Mouse (Mus musculus): ENCODE measurements around the gene Ppt2. TPM values are rescaled to one million over a fixed set of nuclear protein-coding genes. Genes with fewer than 3 reads are reported as not detected.

The Ppt2 gene
- total RNA-seq, 4 experiments from 2014 or later: 59.2 to 70.5 (median 64.3) TPM

GRCm38 (mm10) chr17:34655581-34655991 is 27.3 kb upstream of the Ppt2 start:
- DNase-seq: peak; percentile 87

DNA sequence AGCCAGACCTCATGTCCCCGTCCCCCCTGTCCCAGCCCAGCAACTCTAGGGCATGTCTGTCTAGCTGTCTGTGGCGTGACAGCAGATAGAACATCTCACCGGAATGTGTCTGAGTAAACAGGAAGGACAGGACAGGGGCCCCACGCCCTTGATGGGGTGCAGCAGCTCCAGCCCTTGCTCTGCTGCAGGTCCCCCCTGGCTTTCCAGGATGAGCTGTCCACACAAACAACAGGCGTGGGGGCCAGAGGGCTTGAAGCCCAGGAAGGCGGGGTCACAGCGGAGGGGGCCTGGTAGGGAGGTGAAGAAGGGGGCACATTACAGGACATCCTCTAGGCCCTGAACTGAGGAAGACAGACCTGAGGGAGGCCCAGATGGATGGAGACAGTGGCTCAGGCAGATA is 26.9 kb upstream of the Ppt2 start:
- peak; percentile 77 for DNase-seq

DNA sequence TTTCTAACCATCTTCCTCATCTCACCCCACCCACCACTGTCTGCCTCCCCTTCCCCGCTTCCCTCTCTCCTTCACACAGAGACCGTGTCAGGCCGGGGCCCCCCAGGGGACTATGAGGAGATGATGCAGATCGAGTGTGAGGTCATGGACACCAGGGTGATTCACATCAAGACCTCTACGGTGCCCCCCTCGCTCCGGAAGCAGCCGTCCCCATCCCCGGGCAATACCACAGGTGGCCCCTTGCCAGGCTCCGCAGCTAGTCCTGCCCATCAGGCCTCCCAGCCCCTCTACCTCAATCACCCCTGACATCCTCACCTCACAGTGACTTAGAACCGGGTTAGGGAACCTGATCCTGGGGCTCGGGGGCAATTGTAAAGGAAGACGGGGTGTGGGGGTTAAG is 26.1 kb upstream of the Ppt2 start:
- no peak for DNase-seq

DNA sequence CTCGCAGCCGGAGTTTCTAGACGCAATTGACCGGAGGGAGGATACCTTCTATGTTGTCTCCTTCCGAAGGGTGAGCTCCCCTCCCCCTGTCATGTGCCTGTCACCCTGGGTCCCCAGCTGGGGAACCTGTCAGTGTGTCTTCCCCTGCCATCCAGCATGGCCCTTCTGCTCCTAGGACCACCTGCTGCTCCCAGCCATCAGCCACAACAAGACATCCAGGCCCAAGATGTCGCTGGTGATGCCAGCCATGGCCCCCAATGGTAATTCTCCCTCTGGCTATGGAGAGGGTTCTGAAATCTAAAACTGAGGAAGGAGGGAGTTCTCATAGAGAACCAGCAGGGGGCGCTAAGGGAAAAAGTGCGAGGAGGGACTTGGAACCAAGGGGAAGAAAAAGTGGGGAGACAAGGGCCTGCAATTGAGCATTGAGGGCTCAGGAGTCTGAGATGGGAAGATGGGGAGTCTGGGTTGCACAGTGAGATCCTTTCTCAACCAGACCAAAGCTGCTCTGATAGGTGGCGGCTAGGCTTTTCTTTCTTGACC is 25.5 kb upstream of the Ppt2 start:
- DNase-seq: no peak

DNA sequence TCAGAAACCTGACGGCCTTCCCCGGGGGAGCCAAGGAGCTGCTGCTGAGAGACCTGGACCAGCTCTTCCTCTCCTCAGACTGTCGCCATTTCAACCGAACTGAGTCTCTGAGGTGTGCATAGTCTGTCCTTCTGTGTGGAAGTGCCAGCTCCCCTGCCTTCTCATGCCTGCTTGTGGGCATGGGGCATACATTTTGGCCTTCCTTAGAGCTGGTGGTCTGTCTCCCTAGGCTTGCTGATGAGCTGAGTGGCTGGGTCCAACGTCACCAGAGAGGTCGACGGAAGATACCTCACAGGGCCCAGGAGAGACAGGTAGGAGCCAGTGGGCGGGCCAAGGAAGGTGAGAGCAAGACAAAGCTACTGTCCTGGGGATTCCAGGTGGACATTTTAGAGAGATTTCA is 24.7 kb upstream of the Ppt2 start:
- no peak for DNase-seq

DNA sequence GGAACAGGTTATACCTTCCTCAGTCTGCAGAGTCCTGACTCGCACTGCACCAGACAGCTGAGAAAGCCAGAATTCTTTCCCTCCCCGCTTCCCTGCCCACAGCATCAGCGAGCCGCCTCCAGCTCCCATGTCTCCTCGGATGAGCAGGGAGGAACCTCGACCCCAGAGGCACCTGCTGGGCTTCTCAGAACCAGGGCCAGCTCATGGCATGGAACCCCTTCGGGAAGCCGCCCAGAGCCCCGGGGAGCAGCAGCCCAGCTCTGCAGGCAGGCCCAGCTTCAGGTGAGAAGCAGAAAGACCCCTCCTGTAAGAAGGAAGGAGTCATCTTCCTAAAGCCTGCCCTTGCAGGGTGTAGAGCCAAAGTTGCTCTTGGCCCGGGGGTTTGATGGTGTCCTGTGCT is 24.2 kb upstream of the Ppt2 start:
- DNase-seq: no peak

GRCm38 (mm10) chr17:34651507-34652221 is 23.4 kb upstream of the Ppt2 start:
- no peak for DNase-seq

DNA sequence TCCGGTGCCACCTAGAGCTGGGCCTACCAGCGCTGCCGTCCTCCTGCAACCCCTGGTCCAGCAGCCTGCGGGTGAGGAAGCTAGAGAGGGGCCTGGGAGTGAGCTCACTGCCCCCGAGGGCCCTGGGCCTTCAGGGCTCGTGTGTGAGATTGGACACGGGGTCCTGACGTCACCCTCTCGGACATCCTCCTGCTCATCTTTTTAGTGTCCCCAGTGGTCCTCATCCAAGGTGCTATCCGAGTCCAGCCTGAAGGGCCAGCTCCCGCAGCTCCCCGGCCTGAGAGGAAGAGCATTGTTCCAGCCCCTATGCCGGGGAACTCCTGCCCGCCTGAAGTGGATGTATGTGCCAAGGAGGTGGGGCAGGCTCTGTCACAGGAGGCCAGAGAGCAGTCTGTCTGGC is 22.5 kb upstream of the Ppt2 start:
- DNase-seq: no peak

GRCm38 (mm10) chr17:34649106-34649864 is 21.0 kb upstream of the Ppt2 start:
- no peak for DNase-seq

- no peak for DNase-seq
Measured at GRCm38 (mm10) chr17:34648141-34648890, 20.0 kb upstream of the Ppt2 start.

DNA sequence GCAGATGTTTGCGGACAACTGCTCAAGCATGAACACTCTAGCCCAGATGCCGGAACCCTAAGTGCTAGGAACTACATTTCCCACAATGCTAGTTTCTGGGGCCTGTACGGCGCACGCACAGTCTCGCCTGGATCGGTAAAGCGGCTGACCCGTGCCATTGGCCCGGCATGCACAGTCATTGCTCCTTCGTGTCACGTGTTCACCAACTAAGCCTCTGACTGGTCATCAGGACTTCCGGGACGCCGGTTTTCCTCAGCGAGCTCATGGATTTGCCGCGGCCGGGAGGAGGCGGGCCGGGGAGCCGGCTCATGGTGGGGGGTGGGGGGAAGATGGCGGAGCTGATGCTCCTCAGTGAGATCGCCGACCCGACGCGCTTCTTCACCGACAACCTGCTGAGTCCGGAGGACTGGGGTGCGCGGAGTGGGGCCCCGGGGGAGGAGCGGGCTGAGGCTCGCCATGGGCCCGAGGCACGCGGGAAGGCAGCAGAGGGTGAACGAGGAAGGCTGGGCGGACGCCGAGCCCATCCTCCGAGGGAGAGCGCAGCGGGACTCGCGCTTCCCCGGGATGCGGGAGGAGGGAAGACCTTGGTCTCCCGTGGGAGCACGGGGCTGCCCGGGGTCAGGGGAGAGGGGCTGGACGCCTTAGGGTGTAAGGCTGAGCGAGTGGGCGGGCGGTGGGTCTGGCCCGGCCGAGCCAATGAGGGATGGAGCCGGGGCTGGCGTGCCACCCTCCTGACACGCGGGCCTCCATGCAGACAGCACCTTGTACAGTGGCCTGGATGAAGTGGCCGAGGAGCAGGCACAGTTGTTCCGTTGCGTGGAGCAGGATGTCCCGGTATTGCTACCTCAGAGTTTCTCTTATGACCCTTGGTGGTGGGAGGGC is 18.8 kb upstream of the Ppt2 start, which contains the start of gene Atf6b:
Gene Atf6b, plus strand, starts transcription at position 241 of the 882 bp plus-strand sequence.
- peak; percentile 98 for DNase-seq

DNA sequence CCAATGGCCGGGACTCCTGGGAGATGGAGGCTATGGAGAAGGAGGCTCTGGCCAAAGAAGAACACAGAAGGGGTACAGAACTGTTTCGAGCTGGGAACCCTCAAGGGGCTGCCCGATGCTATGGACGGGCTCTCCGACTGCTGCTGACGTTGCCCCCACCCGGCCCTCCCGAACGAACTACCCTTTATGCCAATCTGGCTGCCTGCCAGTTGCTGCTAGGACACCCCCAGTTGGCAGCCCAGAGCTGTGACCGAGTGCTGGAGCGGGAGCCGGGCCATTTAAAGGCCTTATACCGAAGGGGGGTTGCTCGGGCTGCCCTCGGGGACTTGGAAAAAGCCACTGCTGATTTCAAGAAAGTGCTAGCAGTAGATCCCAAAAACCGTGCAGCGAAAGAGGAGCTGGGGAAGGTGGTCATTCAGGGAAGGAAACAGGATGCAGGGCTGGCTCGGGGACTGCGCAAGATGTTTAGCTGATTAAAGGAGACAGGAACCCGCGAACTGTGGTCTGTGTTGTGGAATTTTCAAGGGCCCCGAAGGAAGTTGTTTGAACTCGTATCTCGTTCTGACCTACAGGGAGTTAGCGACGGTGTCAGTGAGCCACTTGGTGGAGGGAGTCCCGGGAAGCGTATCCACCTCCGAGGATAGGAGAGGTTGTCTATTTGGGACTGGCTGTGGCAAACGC is 17.7 kb upstream of the Ppt2 start:
- DNase-seq: no peak

GRCm38 (mm10) chr17:34645256-34645829 is 17.0 kb upstream of the Ppt2 start:
- no peak for DNase-seq

DNA sequence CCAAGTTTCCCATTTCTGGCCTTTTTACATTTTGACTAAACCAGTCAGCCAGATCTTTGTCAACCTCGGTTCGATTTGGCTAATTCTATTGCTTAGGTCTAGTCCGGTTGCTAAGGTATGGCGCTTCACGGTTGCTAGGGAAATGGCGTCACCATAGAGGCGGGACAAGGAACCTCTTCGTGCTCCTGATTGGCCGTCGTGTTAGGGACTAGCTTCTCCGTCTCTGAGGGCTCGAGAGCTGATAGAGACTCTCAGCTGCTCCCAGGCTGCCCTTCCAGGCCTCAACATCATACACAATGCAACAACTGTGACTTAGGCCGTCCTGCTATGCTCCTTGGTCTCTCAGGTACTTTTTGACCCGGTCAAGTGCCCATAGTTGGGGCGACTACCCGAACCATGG is 16.3 kb upstream of the Ppt2 start, which contains the start of gene Fkbpl:
Gene Fkbpl, plus strand, starts transcription at position 157 of the 400 bp plus-strand sequence.
- peak; percentile 96 for DNase-seq

DNA sequence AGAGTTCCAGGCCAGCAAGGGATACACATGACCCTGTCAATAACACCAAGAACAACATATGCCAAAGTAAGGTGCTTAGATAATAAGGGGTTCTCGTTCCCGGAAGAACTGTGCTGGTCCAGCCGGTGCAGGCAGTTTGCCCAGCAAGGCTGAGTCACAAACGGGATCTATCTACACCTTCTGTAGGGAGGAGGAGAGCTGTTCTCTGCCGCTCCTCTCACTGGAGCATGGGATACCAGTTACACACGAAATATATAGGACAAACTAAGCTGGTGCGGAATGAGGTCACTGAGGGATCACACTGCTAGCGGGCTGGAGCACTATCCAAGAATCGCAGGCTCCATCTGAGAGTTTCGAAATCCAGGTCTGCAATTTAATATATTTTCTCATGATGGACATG is 15.6 kb upstream of the Ppt2 start:
- DNase-seq: no peak

DNA sequence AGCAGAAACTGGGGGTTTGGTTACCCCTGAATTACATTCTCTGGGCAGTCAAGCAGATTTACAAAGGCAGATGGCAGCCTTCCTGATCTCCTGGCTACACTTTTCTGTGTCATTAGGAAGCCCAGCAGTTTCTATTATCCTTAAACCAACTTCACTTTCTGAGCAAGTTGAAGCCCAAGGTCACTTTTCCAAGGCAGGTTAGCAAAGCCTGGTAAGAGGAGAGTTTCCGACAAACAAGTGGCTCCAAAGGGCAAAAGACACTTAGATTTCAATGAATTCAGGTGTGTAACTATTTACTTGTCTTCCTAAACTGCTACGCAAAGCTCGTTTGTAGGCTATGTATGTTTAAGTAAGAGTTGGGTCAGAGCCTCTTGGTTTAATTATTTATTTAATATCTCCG is 15.1 kb upstream of the Ppt2 start:
- DNase-seq: no peak

- DNase-seq: no peak
Measured at GRCm38 (mm10) chr17:34641945-34642344, 13.6 kb upstream of the Ppt2 start.

GRCm38 (mm10) chr17:34640778-34641601 is 12.7 kb upstream of the Ppt2 start:
- no peak for DNase-seq

- no peak for DNase-seq
Measured at GRCm38 (mm10) chr17:34639461-34640255, 11.3 kb upstream of the Ppt2 start.
